Mouse (Mus musculus) lung, postnatal 25 days (tissue): Measurements from ENCODE around the gene Pck1.
A peak's percentile ranks its signal among the peaks of the same experiment; 100 is the strongest.

Experiments used
- DNase-seq: peaks from one replicate; pipeline ENCODE4 v3.0.0; 2022; ENCODE audit warnings: low spot score

Pck1 gene

DNA sequence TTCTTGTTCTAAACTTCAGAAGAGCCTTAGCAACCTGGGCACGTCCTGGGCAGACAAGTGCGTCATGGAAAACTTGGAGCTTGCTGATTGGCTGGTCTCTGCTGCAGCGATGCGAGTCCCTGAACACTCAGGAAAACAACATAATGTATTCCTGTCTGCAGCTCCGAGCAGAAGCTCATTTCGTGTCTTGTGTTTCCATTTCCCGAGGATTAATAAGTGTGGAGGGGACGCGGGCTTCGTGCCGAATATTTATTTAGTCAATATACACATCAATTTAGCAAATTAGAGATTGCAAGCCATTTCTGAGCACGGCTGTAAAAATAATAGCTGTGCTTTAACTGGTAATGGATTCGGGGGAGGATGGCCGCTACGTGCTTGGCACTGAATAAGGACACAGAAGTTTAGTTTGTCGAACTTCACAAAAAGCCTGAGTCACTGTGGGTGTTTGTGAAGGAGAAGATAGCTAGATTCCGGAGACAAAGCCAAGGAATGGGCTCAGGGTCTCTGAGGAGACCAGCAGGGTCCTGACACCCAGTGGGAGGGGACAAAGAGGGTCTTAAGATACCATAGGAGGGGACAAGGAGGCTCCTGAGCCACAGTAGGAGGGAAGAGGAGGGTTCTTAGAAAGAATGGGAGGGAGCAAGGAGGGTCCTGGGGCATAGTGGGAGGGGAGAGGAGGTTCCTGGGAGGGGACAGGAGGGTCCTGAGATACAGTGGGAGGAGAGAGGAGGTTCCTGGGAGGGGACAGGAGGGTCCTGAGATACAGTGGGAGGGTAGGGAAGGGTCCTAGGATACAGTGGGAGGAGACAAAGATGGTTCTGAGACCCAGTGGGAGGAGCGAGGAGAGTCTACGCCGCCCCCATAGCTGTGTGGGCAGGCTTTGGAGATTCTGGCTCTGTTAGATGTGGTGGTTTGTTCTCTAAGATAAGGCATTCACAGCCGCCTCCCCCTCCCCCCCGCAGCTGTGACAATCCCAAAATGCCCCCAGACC is 21.0 kb downstream of the Pck1 start:
- DNase-seq = peak; percentile 67

GRCm38 (mm10) chr2:173174569-173174968 is 21.7 kb downstream of the Pck1 start:
- no peak for DNase-seq

DNA sequence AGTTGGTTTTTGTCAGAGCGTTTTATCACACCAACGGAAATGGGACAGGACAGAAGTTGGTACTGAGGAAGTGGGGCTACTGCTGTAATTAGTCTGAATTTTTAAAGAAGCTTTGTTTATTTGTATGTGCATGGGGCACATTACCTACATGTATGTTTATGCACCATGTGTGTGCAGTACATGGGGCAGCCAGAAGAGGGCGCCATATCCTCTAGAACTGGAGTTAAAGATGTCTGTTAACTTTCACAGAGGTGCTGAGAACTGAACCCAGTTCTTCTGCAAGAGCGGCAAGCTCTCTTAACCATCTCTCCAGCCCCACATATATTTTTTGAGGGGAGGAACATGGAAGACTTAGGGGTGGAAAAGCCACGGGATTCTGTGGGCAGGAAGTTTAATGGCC is 22.9 kb downstream of the Pck1 start:
- no peak for DNase-seq

DNA sequence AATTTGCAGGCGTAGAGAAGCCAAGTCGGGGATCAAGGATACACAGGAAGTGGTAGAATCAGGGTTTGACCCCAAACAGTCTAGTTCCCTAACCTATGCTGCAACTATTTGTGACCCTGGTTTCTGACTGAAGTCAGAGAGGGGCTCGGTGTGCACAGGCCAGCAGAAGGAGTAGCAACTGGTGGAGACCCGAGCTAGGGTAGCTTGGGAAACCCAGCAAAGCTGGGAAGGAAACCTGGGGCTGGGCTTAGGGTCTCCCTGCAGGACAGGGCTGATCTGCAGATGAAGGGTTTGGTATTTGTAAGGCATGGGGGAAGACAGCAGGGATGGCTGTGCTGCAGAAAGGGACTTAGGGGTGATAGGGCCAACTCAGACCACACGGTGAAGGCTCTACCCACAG is 24.6 kb downstream of the Pck1 start:
- DNase-seq = no peak

- no peak for DNase-seq
These were observed 25.1 kb downstream of the Pck1 start for GRCm38 (mm10) chr2:173177951-173178350.

DNA sequence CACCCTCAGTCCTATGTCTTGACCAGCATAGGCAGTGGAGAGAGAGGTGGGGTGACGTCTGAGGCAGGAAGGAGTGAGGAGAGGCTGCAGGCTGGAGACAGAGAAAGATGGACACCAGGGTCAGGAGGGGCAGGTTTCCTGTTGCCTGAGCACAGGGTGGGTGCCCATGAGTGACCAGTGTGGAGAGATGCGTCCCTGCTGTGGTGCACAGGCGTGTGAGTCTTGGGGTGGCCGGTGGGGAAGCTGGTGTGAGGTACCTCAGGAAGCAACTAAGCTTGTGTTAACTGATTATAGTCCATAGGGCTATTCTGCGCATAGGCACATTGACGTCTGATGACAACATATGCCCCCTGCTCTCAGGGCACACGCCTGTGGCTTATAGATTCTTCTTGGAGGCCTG is 26.2 kb downstream of the Pck1 start:
- DNase-seq = no peak

GRCm38 (mm10) chr2:173180026-173180425 is 27.2 kb downstream of the Pck1 start:
- DNase-seq = no peak

DNA sequence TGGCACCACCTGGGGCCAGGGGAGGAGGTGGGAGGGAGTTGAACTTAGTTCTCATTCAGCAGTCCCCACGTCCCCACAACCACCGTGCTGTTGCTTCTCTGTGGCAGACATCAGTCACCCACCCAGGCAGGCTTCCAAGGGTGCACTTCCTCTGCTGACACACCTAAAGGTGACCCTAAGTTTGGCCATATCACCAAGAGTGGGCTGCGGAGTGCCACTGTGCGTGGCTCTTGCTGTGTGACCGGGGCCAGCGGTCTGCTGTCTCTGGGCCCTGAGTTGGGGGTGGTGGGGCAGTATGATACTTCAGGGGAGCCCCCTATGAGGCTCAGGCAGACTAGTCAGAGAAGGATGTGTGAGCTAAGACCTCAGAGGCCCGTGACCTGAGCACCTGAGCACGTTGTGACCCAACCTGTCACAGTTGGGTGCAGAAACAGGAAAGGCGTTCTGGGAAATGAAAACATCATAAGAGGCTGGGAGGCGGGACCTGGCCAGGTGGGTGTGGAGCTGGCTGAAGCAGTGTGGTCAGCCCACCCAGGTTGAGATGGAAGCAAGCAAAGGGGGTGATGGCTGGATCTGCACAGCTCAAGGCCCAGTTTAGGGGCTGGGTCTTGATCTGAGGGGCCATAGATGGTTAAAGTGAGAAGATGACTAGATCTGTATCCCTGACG is 28.0 kb downstream of the Pck1 start:
- DNase-seq = no peak

DNA sequence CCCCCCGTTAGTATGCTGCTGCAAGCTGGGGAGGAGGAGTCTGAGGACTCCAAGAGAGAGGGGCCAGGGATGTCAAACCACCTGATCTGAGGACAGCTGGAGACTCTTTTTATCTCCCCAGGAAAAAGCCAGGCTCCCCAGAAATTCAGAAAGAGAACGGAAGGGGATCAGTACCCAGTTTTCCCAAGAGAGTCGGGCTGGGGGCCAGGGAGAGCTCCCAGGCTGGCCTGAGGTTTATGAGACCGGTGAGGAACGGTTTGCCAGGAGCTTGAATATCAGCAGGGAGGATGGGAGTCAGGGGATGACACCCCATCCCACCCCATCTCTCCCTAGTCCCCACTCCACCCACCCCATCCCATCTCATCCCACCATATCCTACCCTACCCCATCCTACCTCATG is 28.6 kb downstream of the Pck1 start:
- no peak for DNase-seq

DNA sequence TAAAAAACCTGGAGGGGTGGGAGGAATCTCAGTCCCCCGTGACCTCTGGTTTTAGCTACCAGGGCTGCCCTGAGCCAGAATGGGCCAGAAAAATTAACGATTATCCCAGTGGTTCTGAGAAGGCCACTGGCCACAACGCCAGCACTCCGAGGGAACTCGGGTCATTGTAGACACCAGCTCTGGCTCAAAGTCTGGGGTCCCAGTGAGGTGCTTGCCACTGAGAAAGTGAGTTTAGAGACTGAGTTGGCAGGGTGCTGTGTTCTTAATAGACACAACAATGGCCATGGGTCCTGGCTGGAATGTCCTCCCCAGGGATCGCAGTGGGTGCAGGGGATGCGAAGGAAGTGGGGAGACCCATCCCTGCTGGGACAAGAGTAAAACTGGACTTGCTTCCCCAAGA is 29.1 kb downstream of the Pck1 start:
- no peak for DNase-seq

- no peak for DNase-seq
These were observed 29.9 kb downstream of the Pck1 start for GRCm38 (mm10) chr2:173182796-173183195.

DNA sequence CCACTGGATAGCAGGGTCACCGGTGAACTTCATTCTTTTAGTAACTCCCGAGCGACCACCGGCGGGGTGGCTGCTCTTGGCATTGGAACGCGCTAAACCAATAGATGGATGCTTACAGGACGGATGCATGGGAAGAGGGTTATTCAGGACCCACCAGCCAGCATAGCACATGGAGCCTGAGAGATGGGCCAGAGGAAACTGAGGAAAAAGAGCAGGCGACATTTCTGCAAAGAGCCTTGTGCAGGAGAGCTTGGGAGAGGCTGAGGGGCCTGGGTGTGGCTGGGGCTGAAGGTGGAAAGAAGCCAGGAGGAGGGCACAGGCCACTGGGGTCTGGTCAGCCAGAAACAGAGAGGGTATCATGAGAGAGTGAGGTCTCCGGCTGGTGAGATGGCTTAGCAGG is 30.5 kb downstream of the Pck1 start:
- no peak for DNase-seq

DNA sequence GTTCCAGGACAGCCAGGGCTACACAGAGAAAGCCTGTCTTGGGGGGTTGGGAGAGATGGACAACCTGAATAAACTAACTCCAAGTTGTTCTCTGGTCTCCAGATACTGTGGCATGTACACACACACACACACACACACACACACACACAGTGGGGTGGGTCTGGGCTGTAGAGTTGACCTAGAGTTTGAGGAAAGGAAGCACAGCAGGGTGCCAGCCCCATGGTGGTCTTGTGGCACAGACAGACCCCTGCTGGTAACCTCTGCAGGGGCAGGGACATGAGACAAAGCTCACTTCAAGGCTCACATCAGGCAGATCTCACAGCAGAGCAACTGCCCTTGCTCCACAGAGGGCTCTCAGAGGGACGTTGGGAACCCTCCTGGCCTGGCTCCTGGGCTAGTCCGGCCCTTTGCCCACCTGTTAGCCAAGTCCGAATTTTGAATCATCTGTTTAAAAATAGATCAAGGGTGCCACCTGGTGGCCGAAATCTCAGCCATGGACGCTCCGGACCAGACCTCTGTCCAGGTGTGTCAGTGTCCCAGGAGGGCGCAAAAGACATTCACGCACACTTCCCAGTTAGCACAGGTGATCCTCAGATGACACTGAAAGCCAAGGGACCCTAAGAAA is 31.1 kb downstream of the Pck1 start:
- peak; percentile 41 for DNase-seq

GRCm38 (mm10) chr2:173184475-173185080 is 31.7 kb downstream of the Pck1 start:
- no peak for DNase-seq

- no peak for DNase-seq
These were observed 32.4 kb downstream of the Pck1 start for GRCm38 (mm10) chr2:173185282-173185681.

- peak; percentile 74 for DNase-seq
These were observed 33.4 kb downstream of the Pck1 start for GRCm38 (mm10) chr2:173186047-173186943.

- DNase-seq = peak; percentile 34
These were observed 34.5 kb downstream of the Pck1 start for GRCm38 (mm10) chr2:173187182-173187855.

- DNase-seq = no peak
These were observed 41.9 kb downstream of the Pck1 start for GRCm38 (mm10) chr2:173194796-173195195.

- no peak for DNase-seq
These were observed 50.3 kb downstream of the Pck1 start for GRCm38 (mm10) chr2:173202924-173203689.

- DNase-seq = no peak
These were observed 50.9 kb downstream of the Pck1 start for GRCm38 (mm10) chr2:173203726-173204125.
